Mouse (Mus musculus) lung, postnatal 4 days (tissue): Measurements from ENCODE around the gene Napsa.

Source experiments
- DNase-seq, 2 experiments: peaks; one replicate each; pipeline ENCODE4 v3.0.0; 2021

Gene Napsa

GRCm38 (mm10) chr7:44538756-44539624 lies 33.2 kb upstream of the Napsa start:
- DNase-seq, result peak in 1 of 2 experiments; percentile 20

DNA sequence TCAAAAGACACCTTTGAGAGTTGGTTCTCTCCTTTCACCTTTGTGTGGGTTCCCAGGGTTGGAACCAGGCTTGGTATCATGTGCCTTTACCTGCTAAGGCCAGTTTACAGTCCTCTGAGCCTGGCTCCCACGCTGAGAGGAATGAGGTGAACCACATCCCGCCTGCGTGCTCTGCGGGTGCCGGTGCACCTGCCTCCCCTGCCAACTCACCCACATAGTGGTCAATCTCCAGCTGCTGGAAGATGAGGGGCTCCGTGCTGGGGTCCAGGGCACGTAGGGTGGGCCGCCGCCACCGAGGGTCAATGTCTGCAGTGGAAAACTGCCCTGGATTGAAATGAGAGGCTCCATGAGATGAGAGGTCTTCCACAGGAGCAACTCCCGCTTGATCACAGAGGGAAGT lies 29.6 kb upstream of the Napsa start:
- DNase-seq, result peak in 1 of 2 experiments; percentile 17

GRCm38 (mm10) chr7:44543071-44543470 lies 29.1 kb upstream of the Napsa start:
- no peak for DNase-seq

DNA sequence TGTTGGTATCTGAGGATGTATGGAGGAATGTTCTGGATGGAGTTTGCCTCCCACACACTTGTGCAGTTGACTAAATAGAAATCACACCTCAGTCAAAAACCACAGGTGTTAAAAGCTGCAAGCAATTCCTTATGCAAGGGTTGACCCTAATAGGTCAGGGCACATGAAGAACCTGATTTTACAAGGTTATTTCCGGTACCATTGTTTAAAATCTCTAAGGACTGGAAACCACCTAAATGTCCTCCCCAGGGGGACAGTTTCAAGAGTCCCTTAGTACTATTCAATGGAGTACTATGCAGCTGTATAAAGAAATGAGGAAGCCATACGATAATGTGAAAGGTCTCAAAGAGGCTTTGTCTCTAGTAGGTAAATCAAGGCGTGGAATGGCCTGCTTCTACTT lies 25.9 kb upstream of the Napsa start:
- DNase-seq, result no peak

DNA sequence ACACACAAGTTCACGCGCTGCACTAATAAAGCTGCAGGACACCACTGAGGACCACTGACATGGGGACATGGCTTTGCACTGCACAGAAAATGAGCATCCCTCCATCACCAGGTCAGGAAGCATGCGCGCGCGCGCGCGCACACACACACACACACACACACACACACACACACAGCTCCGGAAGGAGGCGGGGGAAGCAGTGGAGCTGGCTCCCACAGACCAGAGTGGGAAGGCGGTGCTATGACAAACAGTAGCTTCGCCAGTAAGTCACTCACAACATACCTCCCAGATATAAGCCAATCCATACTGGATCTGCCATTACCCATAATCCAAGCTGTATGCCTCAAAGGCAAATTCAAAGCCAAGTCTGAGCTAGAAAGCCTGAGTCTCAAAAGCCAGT lies 25.1 kb upstream of the Napsa start:
- no peak for DNase-seq

DNA sequence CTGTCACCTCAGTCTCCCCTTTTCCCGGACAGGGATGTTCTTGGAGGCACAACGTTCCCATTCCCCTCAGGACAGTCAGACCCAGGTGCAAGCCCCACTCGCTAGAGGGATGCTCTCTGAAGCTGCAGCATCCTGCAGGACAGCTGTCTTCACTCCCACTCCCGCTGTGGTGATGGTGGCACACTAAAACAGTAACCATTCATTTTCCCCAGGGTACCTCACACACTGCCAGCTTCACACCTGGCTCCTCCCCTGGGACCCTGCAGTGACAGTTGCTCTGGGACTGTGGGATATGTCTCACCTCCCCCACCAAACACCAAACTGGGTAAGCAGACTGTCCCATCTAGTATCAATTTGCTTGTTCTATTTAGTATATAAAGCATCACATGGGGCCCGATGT lies 24.5 kb upstream of the Napsa start:
- DNase-seq, result peak in 1 of 2 experiments; percentile 23

DNA sequence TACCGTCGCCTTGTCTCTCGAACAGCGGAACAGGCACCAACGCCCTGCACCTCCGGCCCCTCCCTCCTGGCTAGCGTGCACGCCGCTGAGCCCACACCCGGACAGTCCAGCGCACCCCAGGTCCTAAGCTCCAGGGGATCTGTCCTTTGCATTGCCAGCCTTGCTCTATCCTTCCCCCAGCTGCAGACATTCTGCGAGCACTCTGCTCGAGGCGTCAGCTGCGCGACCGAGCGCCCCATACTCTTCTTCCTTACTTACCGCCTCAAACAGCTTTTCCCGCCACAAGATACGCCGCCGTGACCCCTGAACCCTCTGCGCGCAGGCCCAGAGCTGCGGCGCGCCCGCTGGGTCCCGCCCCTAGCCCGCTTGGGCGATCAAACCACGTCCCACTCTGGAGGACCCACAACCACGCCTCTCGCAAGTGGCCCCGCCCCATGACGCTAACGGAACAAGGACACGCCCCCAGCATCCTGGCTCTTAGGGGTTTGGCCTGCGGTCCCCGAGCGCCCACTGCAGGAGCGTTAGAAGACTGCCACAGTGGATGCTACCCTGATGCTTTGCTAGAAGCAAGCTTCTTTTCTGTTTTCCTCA lies 23.6 kb upstream of the Napsa start, which contains the start of gene Pold1:
Gene Pold1, minus strand, starts transcription at position 353 of the 591 bp plus-strand sequence.
- DNase-seq, result peak; percentile 99 to 100

GRCm38 (mm10) chr7:44549621-44550408 lies 22.4 kb upstream of the Napsa start:
- DNase-seq, result no peak

- DNase-seq, result no peak
Observed at GRCm38 (mm10) chr7:44550409-44550678, 21.8 kb upstream of the Napsa start.

- DNase-seq, result peak in 1 of 2 experiments; percentile 24
Observed at GRCm38 (mm10) chr7:44551301-44551700, 20.9 kb upstream of the Napsa start.

- DNase-seq, result peak in 1 of 2 experiments; percentile 23
Observed at GRCm38 (mm10) chr7:44551731-44552130, 20.4 kb upstream of the Napsa start.

GRCm38 (mm10) chr7:44552141-44552908 lies 19.9 kb upstream of the Napsa start:
- no peak for DNase-seq

DNA sequence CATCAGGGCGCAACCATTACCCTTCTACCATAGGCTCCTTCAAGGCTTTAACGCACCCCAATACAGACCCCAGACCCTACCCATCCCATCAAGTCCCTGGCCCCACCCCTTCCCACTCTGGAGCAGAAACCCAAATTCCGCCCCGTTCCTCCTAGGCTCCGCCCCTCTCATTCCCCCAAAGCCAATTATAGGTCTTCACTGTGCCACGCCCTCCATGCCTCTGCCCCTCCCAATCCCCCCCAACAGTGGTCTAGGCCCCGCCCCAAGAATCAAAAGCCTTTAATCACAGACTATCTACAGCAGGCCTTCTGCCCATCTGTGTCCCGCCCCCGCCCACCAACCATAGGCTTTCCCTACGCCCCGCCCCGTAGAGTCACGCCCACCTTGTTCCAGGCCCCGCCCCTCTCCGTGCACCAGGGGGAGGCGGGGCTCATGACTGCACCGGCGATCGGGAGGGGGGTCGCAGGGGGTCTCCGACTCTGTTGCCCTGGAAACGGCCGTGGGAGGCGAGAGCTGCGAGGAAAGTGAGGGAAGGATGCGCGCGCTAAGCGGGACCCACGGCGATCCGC lies 18.9 kb upstream of the Napsa start:
- peak; percentile 89 to 91 for DNase-seq

DNA sequence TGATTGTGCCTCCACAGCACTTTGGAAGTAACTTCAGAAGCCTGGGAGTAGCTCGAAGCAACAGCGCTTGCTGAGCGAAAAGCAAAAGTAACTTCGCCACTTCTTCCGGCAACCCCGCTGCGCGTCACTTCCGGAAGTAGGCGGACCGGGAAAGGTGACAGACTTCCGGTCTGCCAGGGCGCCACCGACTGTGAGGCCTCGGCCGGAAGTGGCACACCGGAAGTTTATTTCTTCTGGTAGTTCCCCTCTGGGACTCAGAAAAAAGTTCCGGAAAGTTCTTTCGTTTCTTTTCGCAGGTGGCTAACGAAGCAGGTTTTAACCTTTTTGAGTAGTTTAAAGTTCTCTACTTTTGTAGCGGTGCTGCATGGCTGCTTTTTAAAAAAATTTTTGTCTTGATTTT lies 18.4 kb upstream of the Napsa start, which contains the start of gene Nr1h2:
Gene Nr1h2, minus strand, starts transcription at position 126 of the 400 bp plus-strand sequence.
- peak; percentile 98 for DNase-seq

DNA sequence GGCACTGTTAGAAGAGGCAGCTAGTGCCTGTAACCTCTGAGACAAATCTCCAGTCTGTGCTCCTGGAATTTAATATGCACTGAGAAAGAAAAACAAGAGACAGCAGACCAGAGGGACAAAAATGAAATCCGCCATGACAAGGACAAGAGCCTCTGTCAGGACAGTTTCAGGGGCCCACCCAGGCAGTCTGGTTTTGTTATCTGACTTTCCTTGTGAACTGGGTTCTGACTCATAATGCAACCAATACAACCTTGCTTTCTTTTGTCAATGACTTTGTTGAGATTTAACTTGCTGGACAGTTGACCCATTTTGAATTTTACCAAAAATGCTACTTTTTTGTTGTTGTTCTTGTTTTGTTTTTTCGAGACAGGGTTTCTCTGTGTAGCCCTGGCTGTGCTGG lies 14.6 kb upstream of the Napsa start:
- DNase-seq, result no peak

DNA sequence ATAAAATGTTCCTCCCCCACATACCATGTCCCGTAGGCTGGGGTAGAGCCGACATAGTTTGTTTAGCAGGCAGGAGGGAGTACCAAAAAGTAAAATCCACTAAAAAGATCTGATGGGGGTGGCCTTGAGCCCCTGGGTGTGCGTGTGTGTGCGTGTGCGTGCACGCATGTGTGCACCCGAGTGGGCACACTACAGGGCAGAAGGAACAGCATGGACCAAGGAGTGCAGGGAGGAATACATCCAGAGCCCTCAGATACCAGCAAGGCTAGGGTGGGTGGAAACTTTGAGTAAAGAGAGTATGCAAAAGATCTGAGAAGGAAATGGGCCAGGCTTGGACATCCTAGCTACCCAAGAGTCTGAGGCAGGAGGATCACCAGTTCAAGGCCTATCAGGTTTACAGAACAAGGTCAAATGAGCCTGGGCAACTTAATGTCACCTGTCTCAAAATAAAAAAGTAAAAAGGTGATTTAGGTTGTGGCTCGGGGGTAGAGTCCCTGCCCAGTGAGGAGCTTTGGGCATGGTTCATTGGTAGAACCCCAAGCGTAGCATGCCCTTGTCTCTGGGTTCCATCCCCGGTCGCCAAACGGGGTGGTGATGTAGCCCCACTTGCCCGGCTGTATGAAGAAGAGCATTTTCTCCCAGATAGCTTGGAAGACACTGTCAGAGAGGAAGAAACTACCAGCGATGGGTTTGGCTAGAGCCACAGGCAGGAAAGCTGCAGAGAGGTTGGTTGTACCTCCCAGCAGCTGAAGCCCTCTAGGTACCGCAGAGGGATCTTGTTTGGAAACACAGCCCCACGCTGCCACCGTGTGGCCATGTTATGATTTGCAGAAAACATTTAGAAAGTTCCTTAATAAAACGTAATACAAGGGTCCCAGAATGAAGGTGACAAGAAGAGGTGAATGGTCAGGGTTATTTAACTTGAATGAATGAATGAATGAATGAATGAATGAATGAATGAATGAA lies 11.5 kb upstream of the Napsa start:
- peak; percentile 61 to 84 for DNase-seq

DNA sequence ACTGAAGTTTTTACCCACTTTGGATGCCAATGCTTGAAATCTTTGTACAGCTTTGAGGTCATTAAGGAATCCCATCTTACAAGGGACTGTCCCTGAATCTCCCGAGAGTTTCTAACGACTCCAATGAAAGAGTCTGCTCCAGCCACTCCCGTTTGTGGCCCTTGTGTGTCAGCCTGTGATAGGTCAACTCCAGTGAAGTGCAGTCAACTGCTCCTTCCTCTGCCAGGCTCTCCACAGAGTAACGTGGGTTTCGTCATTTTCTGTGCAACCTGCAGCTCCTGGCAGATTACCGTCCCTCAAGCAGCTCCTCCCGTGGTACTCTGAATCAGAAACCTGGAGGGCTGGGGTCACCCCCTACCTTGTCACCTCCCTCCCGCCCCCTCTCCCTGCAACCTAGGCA lies 8.9 kb upstream of the Napsa start:
- DNase-seq, result peak in 1 of 2 experiments; percentile 59

DNA sequence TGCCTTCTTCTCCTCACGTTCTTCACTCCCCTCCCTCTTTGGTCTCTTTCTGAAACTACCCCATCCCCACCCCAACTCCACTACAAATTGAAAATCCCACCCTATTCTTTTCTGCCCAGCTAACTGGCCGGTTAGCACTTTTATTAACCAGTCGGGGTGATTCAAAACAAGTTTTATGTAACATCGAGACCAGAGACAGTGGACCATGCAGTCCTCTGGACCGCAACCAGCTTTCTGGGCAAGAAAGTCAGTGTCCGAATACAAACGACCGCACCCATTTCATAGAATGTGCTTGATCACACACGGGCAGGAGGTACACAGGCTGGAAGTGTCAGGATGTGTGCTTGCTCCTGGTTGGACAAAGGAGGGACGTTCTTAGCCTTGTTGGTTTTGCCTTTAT lies 7.7 kb upstream of the Napsa start:
- no peak for DNase-seq

GRCm38 (mm10) chr7:44565414-44565813 lies 6.8 kb upstream of the Napsa start:
- no peak for DNase-seq

DNA sequence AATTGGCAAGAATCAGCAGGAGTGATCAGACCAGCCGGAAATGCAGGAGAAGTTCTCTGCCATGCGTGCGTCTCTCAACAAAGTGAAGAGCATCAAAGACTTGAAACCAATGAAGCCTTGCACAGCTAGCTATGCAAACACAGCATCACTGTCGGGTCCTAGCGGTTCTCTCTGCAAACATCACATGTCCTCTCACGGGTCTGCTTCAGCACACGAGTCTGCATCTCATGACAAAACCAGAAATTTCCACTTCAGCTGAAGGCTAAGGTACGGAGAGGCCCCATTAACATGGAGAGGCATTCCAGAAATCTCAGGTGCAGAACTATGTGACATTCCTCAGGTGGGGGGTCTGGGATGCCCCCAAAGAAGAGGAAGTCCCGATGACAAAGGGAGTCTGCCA lies 3.4 kb upstream of the Napsa start:
- no peak for DNase-seq

DNA sequence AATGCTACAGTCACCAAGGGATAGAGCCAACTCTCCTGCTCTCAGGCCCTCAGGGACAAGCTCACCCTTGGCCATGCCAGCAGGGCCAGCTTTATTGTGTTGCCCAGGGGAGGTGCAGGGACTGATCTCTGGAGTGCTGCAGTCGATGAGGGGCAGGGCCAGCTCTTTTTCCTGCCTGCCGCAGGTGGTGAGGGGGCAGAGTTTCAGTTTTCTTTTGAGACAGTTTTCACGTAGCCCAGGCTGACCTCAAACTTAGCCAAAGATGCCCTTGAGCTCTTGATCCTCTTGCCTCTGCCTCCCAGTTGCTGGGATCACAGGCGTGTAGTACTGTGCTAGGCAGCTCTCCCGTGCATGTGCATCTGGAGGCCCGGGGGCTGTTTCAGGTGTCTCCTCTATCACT lies 1.2 kb upstream of the Napsa start:
- no peak for DNase-seq
